Comparison of ENCODE assay signal across 15 mouse cellular contexts in the genomic region with DNA sequence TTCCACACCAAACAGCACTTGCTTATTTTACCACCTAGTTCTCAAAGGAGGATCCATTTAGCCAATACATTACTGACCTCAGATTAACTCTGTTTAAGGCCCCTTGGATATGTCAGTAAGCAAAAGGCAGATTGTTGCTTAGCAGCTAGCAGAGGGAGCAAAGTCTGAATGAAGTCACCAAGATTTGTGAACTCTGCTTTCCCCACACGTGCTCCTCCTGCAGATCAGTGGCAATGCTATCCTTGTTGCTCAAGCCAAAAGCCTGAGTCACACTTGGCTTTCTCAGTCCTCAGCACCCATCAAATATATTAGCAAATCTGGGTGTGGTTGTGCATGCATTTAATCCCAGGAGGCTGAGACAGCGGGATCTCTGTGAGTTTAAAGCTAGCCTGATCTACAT.
DNase-seq lines count a peak whose midpoint lies in the region; ATAC-seq and TF ChIP-seq lines count a peak whose summit lies in the region.
"Had no signal": no experiment of that assay in that cellular context is flagged by ENCODE, and none has a peak within 500 bp of the region (broad histone marks: within the 10 kb centered on the region; RNA-seq: fewer than 3 reads in every experiment).

No protein-coding gene starts in this region.

- DNase-seq in hindbrain, postnatal 0 days (ENCODE audit: low spot score), result peak; percentile 8
- DNase-seq in hindbrain, embryonic 14.5 days (ENCODE audit: low spot score), result no peak
- peak; percentile 9 for DNase-seq in adrenal gland, postnatal 10 days
- DNase-seq in kidney, postnatal 14 days, result peak; percentile 21
- DNase-seq in layer of hippocampus, adult 9-10 months (ENCODE audit: low spot score), result no peak
- DNase-seq in spleen, adult 18-20 months, result no peak
- DNase-seq in layer of hippocampus, adult 2 months (ENCODE audit: low spot score in 2 of 2), result no peak
- DNase-seq: lung, adult 18-20 months; right cerebral cortex, postnatal 14 days had no signal

- H3K9me3 ChIP-seq in hindbrain, postnatal 0 days (ENCODE audit: low read length), result no peaks in the 10 kb centered on the region
- H3K9me3 ChIP-seq in hindbrain, embryonic 14.5 days (ENCODE audit: control insufficient read depth, low read length), result no peaks in the 10 kb centered on the region
- H3K9me3 ChIP-seq: forebrain, embryonic 10.5 days; hindbrain, embryonic 13.5 days; midbrain, embryonic 10.5 days; neural tube, embryonic 12.5 days had no signal

- no peaks in the 10 kb centered on the region for H3K79me3 ChIP-seq in C2C12 (ENCODE audit: low read depth)

- no peaks in the 10 kb centered on the region for H3K27me3 ChIP-seq in hindbrain, postnatal 0 days (ENCODE audit: insufficient read depth, low read length)
- H3K27me3 ChIP-seq in hindbrain, embryonic 14.5 days (ENCODE audit: control insufficient read depth, insufficient read depth, low read length), result no peaks in the 10 kb centered on the region
- H3K27me3 ChIP-seq in C2C12 (ENCODE audit: control insufficient read depth, insufficient read depth, insufficient read length), result no peaks in the 10 kb centered on the region
- H3K27me3 ChIP-seq: hindbrain, embryonic 13.5 days; neural tube, embryonic 12.5 days had no signal

- peak overlapping the region; percentile 33; the same call in 1 of the 2 replicates for H3K4me2 ChIP-seq in hindbrain, postnatal 0 days (ENCODE audit: low read depth, low read length)
- no peak overlapping the region for H3K4me2 ChIP-seq in hindbrain, embryonic 14.5 days (replicated peaks)
- H3K4me2 ChIP-seq: hindbrain, embryonic 13.5 days had no signal

- no peak overlapping the region for H3K27ac ChIP-seq in hindbrain, postnatal 0 days
- no peak overlapping the region for H3K27ac ChIP-seq in hindbrain, embryonic 14.5 days
- H3K27ac ChIP-seq in layer of hippocampus, adult 2 months, result no peak overlapping the region
- H3K27ac ChIP-seq: forebrain, embryonic 10.5 days; hindbrain, embryonic 13.5 days; left cerebral cortex, adult 2 months; midbrain, embryonic 10.5 days; neural tube, embryonic 12.5 days had no signal

- H3K4me1 ChIP-seq in hindbrain, postnatal 0 days (ENCODE audit: insufficient read depth, low read length), result peaks cover 2% of the 10 kb centered on the region; the same call in 1 of the 2 replicates
- H3K4me1 ChIP-seq in hindbrain, embryonic 14.5 days (replicated peaks; ENCODE audit: control insufficient read depth, insufficient read depth, low read length), result no peaks in the 10 kb centered on the region
- H3K4me1 ChIP-seq: hindbrain, embryonic 13.5 days; neural tube, embryonic 12.5 days had no signal

- H3K4me3 ChIP-seq in hindbrain, postnatal 0 days (ENCODE audit: low read length), result no peak overlapping the region
- no peak overlapping the region for H3K4me3 ChIP-seq in hindbrain, embryonic 14.5 days (replicated peaks; ENCODE audit: low read length)
- H3K4me3 ChIP-seq in C2C12 (ENCODE audit: insufficient read depth, poor library complexity, severe bottlenecking), result no peak overlapping the region
- no peak overlapping the region for H3K4me3 ChIP-seq in layer of hippocampus, adult 2 months
- H3K4me3 ChIP-seq: forebrain, embryonic 10.5 days; hindbrain, embryonic 13.5 days; left cerebral cortex, adult 2 months; midbrain, embryonic 10.5 days; neural tube, embryonic 12.5 days had no signal

- no peak overlapping the region for H3ac ChIP-seq in C2C12 (ENCODE audit: control insufficient read depth, insufficient read length, low read depth)

- no peaks in the 10 kb centered on the region for H3K36me3 ChIP-seq in hindbrain, postnatal 0 days (ENCODE audit: insufficient read depth, low read length)
- H3K36me3 ChIP-seq in hindbrain, embryonic 14.5 days (replicated peaks; ENCODE audit: control insufficient read depth, insufficient read depth), result no peaks in the 10 kb centered on the region
- H3K36me3 ChIP-seq in C2C12 (ENCODE audit: control insufficient read depth, insufficient read depth), result no peaks in the 10 kb centered on the region
- H3K36me3 ChIP-seq: forebrain, embryonic 10.5 days; hindbrain, embryonic 13.5 days; midbrain, embryonic 10.5 days; neural tube, embryonic 12.5 days had no signal

- no peak for ATAC-seq in hindbrain, postnatal 0 days
- ATAC-seq in hindbrain, embryonic 14.5 days (ENCODE audit: low FRiP score), result no peak

- TF ChIP-seq CTCF in hindbrain, postnatal 0 days (IDR thresholded peaks at IDR 0.05; ENCODE audit: low read depth), result no peak
- no peak for TF ChIP-seq CTCF in C2C12 (IDR thresholded peaks at IDR 0.05; ENCODE audit: control insufficient read depth, insufficient read depth, insufficient read length)
- no peak for TF ChIP-seq CTCF in layer of hippocampus, adult 2 months (conservative IDR thresholded peaks at IDR 0.05)

- no peaks in the 10 kb centered on the region for H3K79me2 ChIP-seq in C2C12 (ENCODE audit: control insufficient read depth, insufficient read depth)

- 70% methylated on average over 2 of the region's 2 CpGs for WGBS in hindbrain, postnatal 0 days
- WGBS in hindbrain, embryonic 14.5 days, result 76% methylated on average over 2 of the region's 2 CpGs

- H3K9ac ChIP-seq in hindbrain, postnatal 0 days (replicated peaks; ENCODE audit: low read length), result no peak overlapping the region
- no peak overlapping the region for H3K9ac ChIP-seq in hindbrain, embryonic 14.5 days
- H3K9ac ChIP-seq: hindbrain, embryonic 13.5 days; neural tube, embryonic 12.5 days had no signal

TF ChIP-seq in C2C12, 6 proteins besides CTCF, POLR2A, EP300 and RAD21:
- TF ChIP-seq MAX (IDR thresholded peaks at IDR 0.05) (peak; percentile 61), MYOG (IDR thresholded peaks at IDR 0.05; ENCODE audit: control insufficient read depth, extremely low read depth, insufficient read length) (no peak), FOSL1 (IDR thresholded peaks at IDR 0.05; ENCODE audit: insufficient read depth, low read length, poor library complexity, severe bottlenecking) (no peak), MYOD1 (IDR thresholded peaks at IDR 0.05; ENCODE audit: control insufficient read depth, insufficient read length, low read depth) (no peak), USF1 (IDR thresholded peaks at IDR 0.05; ENCODE audit: low read depth) (peak; percentile 32), CEBPB (IDR thresholded peaks at IDR 0.05; ENCODE audit: low read depth) (no peak)
TF ChIP-seq in C2C12: peak in this region for 2.

Comparison
In these comparisons a context has a peak if more than half of its experiments do, and no peak if none do; other contexts are left out.
1. DNase-seq: peak in hindbrain, postnatal 0 days (single experiment), adrenal gland, postnatal 10 days (single experiment) and kidney, postnatal 14 days (single experiment); none in hindbrain, embryonic 14.5 days (single experiment), layer of hippocampus, adult 9-10 months (single experiment), spleen, adult 18-20 months (0 of 2) and layer of hippocampus, adult 2 months (0 of 2).